Mouse (Mus musculus) cerebellum, adult 2 months (tissue): ENCODE measurements at regions not wholly inside any gene's neighbourhood (a gene's known extent, or its start where the extent isn't known, plus 50 kb on each side); places are given as distances from the start of the nearest gene placed in this dataset.

Experiments used
- CTCF ChIP-seq: fragments of 200-500 bp; IDR thresholded peaks from 2 replicates; pipeline ENCODE4 v1.5.1; 2011; ENCODE audit warnings: low read depth, mild to moderate bottlenecking, control low read depth, low read length, moderate library complexity, borderline replicate concordance; ENCODE audit not compliant: insufficient read depth
- POLR2A ChIP-seq: fragments of 200-500 bp; IDR thresholded peaks from 2 replicates; pipeline ENCODE4 v1.6.1; 2011; ENCODE audit warnings: low read length, control low read depth, borderline replicate concordance; ENCODE audit not compliant: insufficient read depth

DNA sequence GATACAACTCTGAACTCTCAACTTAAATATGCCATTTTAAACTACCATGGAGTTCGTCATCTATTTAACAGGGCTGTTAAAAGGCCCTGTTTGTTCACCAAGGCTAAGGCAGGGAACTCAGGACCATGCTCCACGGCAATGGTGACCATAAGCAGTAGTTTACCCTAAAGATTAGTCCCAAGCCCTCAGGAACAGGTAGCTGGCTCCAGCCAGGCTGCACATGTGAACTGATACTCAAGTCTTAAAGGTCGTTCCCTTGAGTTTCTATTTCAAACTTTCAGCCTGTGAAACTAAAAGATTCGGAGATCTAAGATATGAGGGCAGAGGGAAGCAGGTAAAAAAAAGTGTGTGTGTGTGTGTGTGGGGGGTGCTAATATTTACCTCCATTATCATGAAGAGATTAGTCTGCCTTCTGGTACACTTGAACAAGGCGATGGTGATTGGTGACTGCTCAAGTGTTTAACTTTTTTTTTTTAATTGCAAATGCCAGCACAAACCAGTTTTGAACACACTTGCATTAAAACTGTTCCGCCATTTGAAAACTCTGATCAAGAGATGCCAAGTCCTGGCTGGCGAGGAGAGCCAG lies 215.5 kb upstream of the Foxq1 start:
- no peak for TF ChIP-seq CTCF
- TF ChIP-seq POLR2A: no peak
